Mouse (Mus musculus) liver, postnatal 0 days (tissue): ENCODE measurements around the gene Epsti1.

Source experiments
- CTCF ChIP-seq: sonication (generic); IDR thresholded peaks from 2 replicates; pipeline ENCODE4 v1.5.1; 2016; ENCODE audit warnings: antibody characterized with exemption, low read depth
- EP300 ChIP-seq: IDR thresholded peaks from 2 replicates; pipeline ENCODE4 v1.6.1; 2016; ENCODE audit warnings: antibody characterized with exemption, low read depth, mild to moderate bottlenecking

GRCm38 (mm10) chr14:78038876-78039275, 134.8 kb downstream of the Epsti1 start:
- no peak for TF ChIP-seq CTCF
- TF ChIP-seq EP300, result no peak
